Mouse (Mus musculus) heart, postnatal 0 days (tissue): ENCODE measurements around the gene Gse1.

Experiments used
- CTCF ChIP-seq: IDR thresholded peaks from 2 replicates; pipeline ENCODE4 v1.5.1; 2016; ENCODE audit warnings: antibody characterized with exemption, control low read depth, low read depth
- EP300 ChIP-seq: IDR thresholded peaks from 2 replicates; pipeline ENCODE4 v1.6.1; 2016; ENCODE audit warnings: antibody characterized with exemption, low read depth

DNA sequence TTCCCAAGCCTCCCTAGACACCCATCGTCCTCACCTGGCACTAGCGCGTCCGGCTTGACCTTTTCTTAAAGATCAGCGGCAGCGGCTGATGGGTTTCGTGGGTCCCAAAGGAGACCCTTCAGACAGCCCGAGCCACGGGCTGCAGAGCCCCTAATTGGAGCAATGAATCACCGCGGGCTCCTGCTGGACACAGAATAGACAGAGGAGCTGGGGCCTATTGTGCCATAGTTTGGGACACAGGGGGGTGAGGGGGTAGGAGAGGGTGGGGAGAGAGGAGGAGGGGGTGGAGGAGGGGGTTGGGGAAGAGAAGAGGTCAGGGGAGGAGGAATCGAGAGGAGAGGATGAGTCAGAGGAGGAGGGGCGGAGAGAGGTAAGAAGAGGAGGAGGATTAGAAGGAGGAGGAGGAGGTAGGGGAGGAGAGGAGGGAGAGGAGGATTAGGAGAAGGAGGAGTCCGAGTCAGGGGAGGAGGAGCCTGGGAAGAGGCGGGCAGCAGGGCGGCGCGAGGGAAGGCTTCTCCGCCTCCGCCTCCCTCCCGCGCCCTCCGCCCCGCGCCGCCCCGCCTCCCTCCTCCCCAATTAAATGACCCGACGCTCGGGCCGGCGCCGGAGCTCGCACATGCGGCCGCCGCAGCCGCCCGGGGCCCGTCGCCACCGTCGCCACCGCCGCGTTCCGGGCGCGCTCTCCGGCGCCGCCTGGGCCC, at the start of gene Gse1:
- TF ChIP-seq CTCF (no peak), EP300 (no peak)
